In genomic region chr16:31493991-31494390, GRCm38 (mm10) we compare ENCODE assay signal across 10 mouse cellular contexts.
DNase-seq lines count a peak whose midpoint lies in the region; ATAC-seq lines count a peak whose summit lies in the region.
"Had no signal": no experiment of that assay in that cellular context is flagged by ENCODE, and none has a peak within 500 bp of the region (broad histone marks: within the 10 kb centered on the region; RNA-seq: fewer than 3 reads in every experiment).

No protein-coding gene starts in this region.

- no peak overlapping the region for H3K4me2 ChIP-seq in hindbrain, embryonic 12.5 days (replicated peaks)
- no peak overlapping the region for H3K4me2 ChIP-seq in hindbrain, embryonic 16.5 days (ENCODE audit: low read length)
- H3K4me2 ChIP-seq: liver, embryonic 15.5 days had no signal

- 31% methylated on average over 6 of the region's 6 CpGs for WGBS in hindbrain, embryonic 12.5 days
- 36% methylated on average over 6 of the region's 6 CpGs for WGBS in hindbrain, embryonic 16.5 days

- peak; percentile 68 for DNase-seq in cerebellum, adult 11 months
- DNase-seq in gastrocnemius, adult 8-10 months (ENCODE audit: low spot score in 2 of 2) = peak; percentile 13 to 25
- peak; percentile 34 to 49 for DNase-seq in kidney, postnatal 36 days
- no peak for DNase-seq in thymus, postnatal 4 days
- DNase-seq in right cerebral cortex, adult 2 months (ENCODE audit: low spot score in 2 of 2) = no peak
- no peak for DNase-seq in thymus, postnatal 0 days (ENCODE audit: low spot score)

- no peak overlapping the region for H3K9ac ChIP-seq in hindbrain, embryonic 12.5 days
- no peak overlapping the region for H3K9ac ChIP-seq in hindbrain, embryonic 16.5 days (ENCODE audit: low read depth, low read length)
- H3K9ac ChIP-seq: liver, embryonic 15.5 days had no signal

- 0 out of 2 replicates have a peak, but pooled peaks have one; percentile 18 for ATAC-seq in hindbrain, embryonic 12.5 days (ENCODE audit: low FRiP score)
- ATAC-seq in hindbrain, embryonic 16.5 days = no peak

- 0 out of 2 replicates have a peak overlapping the region, but pooled peaks have one; percentile 48 for H3K27ac ChIP-seq in hindbrain, embryonic 12.5 days
- H3K27ac ChIP-seq in hindbrain, embryonic 16.5 days (ENCODE audit: low read depth, low read length) = no peak overlapping the region
- H3K27ac ChIP-seq: liver, embryonic 15.5 days had no signal

- H3K36me3 ChIP-seq in hindbrain, embryonic 12.5 days = no peaks in the 10 kb centered on the region
- no peaks in the 10 kb centered on the region for H3K36me3 ChIP-seq in hindbrain, embryonic 16.5 days (ENCODE audit: control insufficient read depth, insufficient read depth, low read length)
- H3K36me3 ChIP-seq: G1E; liver, embryonic 15.5 days had no signal

- no peak overlapping the region for H3K4me3 ChIP-seq in hindbrain, embryonic 12.5 days
- H3K4me3 ChIP-seq in hindbrain, embryonic 16.5 days (ENCODE audit: low read length) = no peak overlapping the region
- H3K4me3 ChIP-seq: liver, embryonic 15.5 days had no signal

- H3K27me3 ChIP-seq in hindbrain, embryonic 12.5 days = no peaks in the 10 kb centered on the region
- H3K27me3 ChIP-seq in hindbrain, embryonic 16.5 days (replicated peaks; ENCODE audit: control insufficient read depth, insufficient read depth, low read length) = no peaks in the 10 kb centered on the region; the same call in 1 of the 2 replicates

- H3K4me1 ChIP-seq in hindbrain, embryonic 12.5 days = peaks cover 24% of the 10 kb centered on the region
- peaks cover 22% of the 10 kb centered on the region for H3K4me1 ChIP-seq in hindbrain, embryonic 16.5 days (ENCODE audit: control insufficient read depth, insufficient read depth, low read depth, low read length)
- H3K4me1 ChIP-seq: liver, embryonic 15.5 days had no signal

- H3K9me3 ChIP-seq in hindbrain, embryonic 12.5 days (replicated peaks) = no peaks in the 10 kb centered on the region
- no peaks in the 10 kb centered on the region for H3K9me3 ChIP-seq in hindbrain, embryonic 16.5 days (ENCODE audit: control insufficient read depth, low read length)
- H3K9me3 ChIP-seq: G1E; liver, embryonic 15.5 days had no signal

Comparison
In these comparisons a context has a peak if more than half of its experiments do, and no peak if none do; other contexts are left out.
1. DNase-seq: peak in cerebellum, adult 11 months (single experiment), gastrocnemius, adult 8-10 months (2 of 2) and kidney, postnatal 36 days (2 of 2); none in thymus, postnatal 4 days (single experiment), right cerebral cortex, adult 2 months (0 of 2) and thymus, postnatal 0 days (single experiment).